In the genomic region with DNA sequence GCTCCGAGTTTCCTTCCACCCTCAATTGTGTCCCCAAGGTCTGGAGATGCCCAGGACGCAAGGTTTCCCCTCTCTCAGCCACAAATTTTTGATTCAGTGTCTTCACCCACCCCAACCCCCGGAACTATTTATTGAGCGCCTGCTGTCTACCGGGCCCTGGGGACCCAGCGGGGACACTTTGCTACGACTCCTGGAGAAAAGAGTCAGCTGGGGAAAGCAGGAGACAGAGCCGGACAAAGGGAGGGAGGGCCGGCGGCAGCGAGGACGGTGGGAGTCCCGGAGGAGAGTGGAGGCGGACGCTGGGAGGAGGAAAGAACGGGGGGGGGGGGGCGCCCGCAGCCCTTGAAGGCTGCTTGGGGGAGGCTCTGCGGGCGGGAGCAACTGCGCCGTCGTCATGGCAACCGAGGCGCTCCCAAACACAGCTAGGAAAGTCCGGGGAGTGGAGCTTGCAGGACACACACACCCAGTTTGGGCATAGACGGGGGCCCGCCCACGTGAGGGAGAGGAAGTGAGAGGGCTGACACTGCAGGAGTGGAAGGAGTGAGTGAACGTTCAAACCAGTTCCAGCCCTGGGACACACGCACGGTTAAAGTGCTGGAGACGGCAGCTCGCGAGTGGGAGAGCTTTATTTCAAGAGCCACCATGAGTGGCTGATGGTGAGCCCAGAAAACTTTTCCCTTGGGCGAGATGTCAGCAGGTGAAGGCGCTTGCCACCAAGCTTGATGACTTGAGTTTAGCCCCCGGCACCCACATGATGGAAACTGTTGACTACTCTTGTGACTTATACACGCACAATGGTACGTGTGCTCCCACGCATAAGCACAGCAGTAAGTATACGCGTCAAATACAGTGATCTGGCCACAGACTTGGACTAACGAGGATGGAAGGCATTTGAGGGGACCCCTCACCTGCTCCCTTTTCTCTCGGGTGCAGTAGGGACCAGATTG, we compare ENCODE assay signal across 7 mouse cellular contexts. TPM values are rescaled to one million over a fixed set of nuclear protein-coding genes. Genes with fewer than 3 reads are reported as not detected.
DNase-seq lines count a peak whose midpoint lies in the region; ATAC-seq lines count a peak whose summit lies in the region.

No protein-coding gene starts in this region.

- H3K4me3 ChIP-seq in midbrain, embryonic 10.5 days = peak overlapping the region; percentile 76

- ATAC-seq in inflammation-experienced regulatory T-cells, adult 6 months = peak; percentile 59

- H3K9me3 ChIP-seq in midbrain, embryonic 10.5 days (replicated peaks) = no peaks in the 10 kb centered on the region

- 2% methylated on average over 44 of the region's 45 CpGs for WGBS in midbrain, embryonic 10.5 days

- 0 out of 2 replicates have a peak, but pooled peaks cover under 1% of the 10 kb centered on the region for H3K36me3 ChIP-seq in midbrain, embryonic 10.5 days

- peaks cover 75% of the 10 kb centered on the region for H3K4me1 ChIP-seq in midbrain, embryonic 10.5 days

- H3K27ac ChIP-seq in midbrain, embryonic 10.5 days (replicated peaks) = peak overlapping the region; percentile 92

- intact Hi-C loops in left cerebral cortex, postnatal 4 days (cut with DNase I) = no loop called here

- peak; percentile 90 for DNase-seq in adipocyte (ENCODE audit: low spot score)
- peak; percentile 93 for DNase-seq in embryo, embryonic 11 days
- DNase-seq in gastrocnemius, postnatal 25 days = peak; percentile 93
- DNase-seq in left cerebral cortex, postnatal 4 days = peak; percentile 72
- DNase-seq in midbrain, embryonic 10.5 days (ENCODE audit: low spot score) = peak; percentile 90
- peak; percentile 79 for DNase-seq in right cerebral cortex, postnatal 4 days

- peaks cover 21% of the 10 kb centered on the region for H3K27me3 ChIP-seq in midbrain, embryonic 10.5 days (ENCODE audit: low read depth, poor library complexity, severe bottlenecking)

RNA-seq across cellular contexts. Expression of a gene that starts 1.4 kb away (rescaled TPM):
- total RNA-seq in gastrocnemius, postnatal 25 days (2021) = 10 to 100 TPM; 15.4 to 20.0 TPM
- polyA plus RNA-seq in inflammation-experienced regulatory T-cells, adult 6 months (2017; shearing (Covaris generic)) = 10 to 100 TPM in 2 of 3 experiments, 1 to 10 TPM in 1; 2.6 to 16.2 (median 14.7) TPM
- 100 to 1,000 TPM; 156 to 193 TPM for total RNA-seq in left cerebral cortex, postnatal 4 days (2021)
- polyA plus RNA-seq in midbrain, embryonic 10.5 days (2016; fragmentation: Nextera tagmentation; extraction: Ambion mirVana) = 73.3 and 78.8 TPM in 2 replicates

RNA-seq across cellular contexts. Expression of a gene that starts 5.8 kb away (rescaled TPM):
- total RNA-seq in gastrocnemius, postnatal 25 days (2021) = under 1 TPM; 0.54 to 0.56 TPM
- polyA plus RNA-seq in inflammation-experienced regulatory T-cells, adult 6 months (2017; shearing (Covaris generic)) = 1 to 10 TPM in 1 of 3 experiments, under 1 TPM in 2; 0.47 to 3.8 (median 0.71) TPM
- 1 to 10 TPM; 1.1 to 1.3 TPM for total RNA-seq in left cerebral cortex, postnatal 4 days (2021)
- polyA plus RNA-seq in midbrain, embryonic 10.5 days (2016; fragmentation: Nextera tagmentation; extraction: Ambion mirVana) = 1.1 and 1.2 TPM in 2 replicates

RNA-seq across cellular contexts. Expression of a gene that starts 15.9 kb away (rescaled TPM):
- 10 to 100 TPM in 1 of 2 experiments, 1 to 10 TPM in 1; 4.7 to 10.3 TPM for total RNA-seq in gastrocnemius, postnatal 25 days (2021)
- polyA plus RNA-seq in inflammation-experienced regulatory T-cells, adult 6 months (2017; shearing (Covaris generic)) = 10 to 100 TPM; 27.6 to 32.6 (median 31.7) TPM
- total RNA-seq in left cerebral cortex, postnatal 4 days (2021) = 10 to 100 TPM; 87.9 to 88.5 TPM
- 126 and 137 TPM in 2 replicates for polyA plus RNA-seq in midbrain, embryonic 10.5 days (2016; fragmentation: Nextera tagmentation; extraction: Ambion mirVana)

RNA-seq across cellular contexts. Expression of a gene that starts 22.1 kb away (rescaled TPM):
- total RNA-seq in gastrocnemius, postnatal 25 days (2021) = under 1 TPM in 1 of 2 experiments, not detected in 1; 0.33 TPM
- polyA plus RNA-seq in inflammation-experienced regulatory T-cells, adult 6 months (2017; shearing (Covaris generic)) = not detected
- not detected for total RNA-seq in left cerebral cortex, postnatal 4 days (2021)
- not detected in 2 replicates for polyA plus RNA-seq in midbrain, embryonic 10.5 days (2016; fragmentation: Nextera tagmentation; extraction: Ambion mirVana)

RNA-seq across cellular contexts. Expression of a gene that starts 50.1 kb away (rescaled TPM):
- total RNA-seq in gastrocnemius, postnatal 25 days (2021) = 10 to 100 TPM; 18.6 to 22.6 TPM
- 1 to 10 TPM; 3.8 to 6.4 (median 4.8) TPM for polyA plus RNA-seq in inflammation-experienced regulatory T-cells, adult 6 months (2017; shearing (Covaris generic))
- 10 to 100 TPM; 29.7 to 30.5 TPM for total RNA-seq in left cerebral cortex, postnatal 4 days (2021)
- 51.8 and 89.7 TPM in 2 replicates for polyA plus RNA-seq in midbrain, embryonic 10.5 days (2016; fragmentation: Nextera tagmentation; extraction: Ambion mirVana)

Comparison
In these comparisons a context has a peak if more than half of its experiments do, and no peak if none do; other contexts are left out.
1. Peak in every context shown above with its lines: DNase-seq, ATAC-seq, H3K4me3 ChIP-seq and H3K27ac ChIP-seq.
2. RNA of a gene that starts 1.4 kb away (total RNA-seq): 156 to 193 TPM in left cerebral cortex, postnatal 4 days; 15.4 to 20.0 TPM in gastrocnemius, postnatal 25 days; every median in the first group is over 4 times any median in the second.
3. RNA of a gene that starts 15.9 kb away (total RNA-seq): 87.9 to 88.5 TPM in left cerebral cortex, postnatal 4 days; 4.7 to 10.3 TPM in gastrocnemius, postnatal 25 days; every median in the first group is over 4 times any median in the second.